Mouse (Mus musculus) erythroblast, embryonic 14.5 days (primary cell): Measurements from ENCODE around the gene Shmt2.

ENCODE experiments used
- GATA1 ChIP-seq: IDR thresholded peaks from 2 replicates; pipeline ENCODE4 v1.6.1; 2012; ENCODE audit warnings: low read length, inconsistent platforms, mixed read lengths
- TAL1 ChIP-seq: IDR thresholded peaks from 3 replicates; pipeline ENCODE4 v1.6.1; 2012; ENCODE audit warnings: low read length, inconsistent platforms, mixed read lengths

DNA sequence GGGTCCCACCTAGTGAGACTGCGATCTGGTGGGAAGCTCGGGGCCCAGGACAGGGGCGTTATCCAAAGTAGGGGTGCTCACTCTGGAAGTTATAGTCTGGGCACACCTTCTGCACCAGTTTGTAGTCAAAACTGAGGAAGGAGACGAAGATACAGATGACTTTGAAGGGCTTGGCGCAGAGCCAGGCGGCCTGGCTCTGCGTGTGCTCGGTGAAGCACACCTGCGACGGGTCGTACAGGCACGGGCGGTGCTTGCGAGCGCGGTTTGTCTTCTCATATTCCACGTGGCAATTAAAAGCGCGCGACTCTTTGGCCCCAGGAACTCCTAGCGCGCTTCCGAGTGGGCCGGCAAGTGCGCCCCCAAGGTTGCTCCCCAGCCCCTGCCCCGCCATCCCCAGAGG, 3.8 kb upstream of the Shmt2 start:
- TF ChIP-seq TAL1 = no peak
- no peak for TF ChIP-seq GATA1
